Mouse (Mus musculus): ENCODE results near the gene Ptov1. TPM values are rescaled to one million over a fixed set of nuclear protein-coding genes. Genes with fewer than 3 reads are reported as not detected.
"Not testable (repeated sequence)": the region's sequence is repeated elsewhere in the genome, so short reads cannot be mapped to it uniquely, and the experiment has no call there.

Gene Ptov1
- total RNA-seq, 4 experiments from 2014 or later = 146 to 178 (median 160) TPM

DNA sequence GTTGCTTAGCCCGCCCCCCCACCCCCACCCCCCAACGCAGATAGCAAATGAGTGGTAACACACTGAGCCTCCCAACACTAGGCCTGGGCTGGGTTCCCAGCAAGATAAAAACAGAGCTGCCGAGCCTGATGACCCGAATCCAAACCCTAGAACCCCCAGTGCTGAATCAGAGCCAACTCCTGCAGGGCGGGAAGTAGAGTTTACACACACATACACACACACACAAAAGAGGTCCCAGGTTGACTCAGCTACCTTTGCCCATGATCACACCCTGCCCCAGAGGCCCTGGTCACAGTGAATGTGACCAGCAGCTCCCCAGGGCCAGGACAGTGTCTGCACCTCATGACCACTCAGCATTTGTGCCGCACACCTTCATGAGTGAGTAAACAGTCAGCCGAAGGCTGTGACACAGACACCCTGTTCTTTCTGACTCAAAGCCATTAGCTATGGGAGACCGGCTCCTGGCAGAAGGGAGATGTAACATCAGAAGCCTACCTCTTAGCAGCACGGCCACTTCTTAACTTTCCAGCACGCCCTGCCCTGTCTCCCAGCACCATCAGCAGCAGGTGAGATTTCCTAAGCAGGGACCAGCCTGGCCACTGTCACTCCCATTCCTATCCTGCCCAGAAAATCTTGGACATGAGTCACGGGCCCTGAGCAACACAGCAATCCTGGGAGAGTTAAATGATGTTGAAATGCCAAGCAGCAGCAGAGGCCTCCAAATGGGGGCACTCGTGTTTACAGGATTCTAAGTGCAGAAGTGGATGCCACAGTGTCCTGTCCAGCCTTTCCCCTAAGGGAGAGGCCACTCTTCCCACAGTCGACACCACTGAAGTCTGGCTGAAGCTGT, 18.9 kb upstream of the Ptov1 start:
- no peak for DNase-seq (ENCODE audit: low spot score in 2 of 2)

DNA sequence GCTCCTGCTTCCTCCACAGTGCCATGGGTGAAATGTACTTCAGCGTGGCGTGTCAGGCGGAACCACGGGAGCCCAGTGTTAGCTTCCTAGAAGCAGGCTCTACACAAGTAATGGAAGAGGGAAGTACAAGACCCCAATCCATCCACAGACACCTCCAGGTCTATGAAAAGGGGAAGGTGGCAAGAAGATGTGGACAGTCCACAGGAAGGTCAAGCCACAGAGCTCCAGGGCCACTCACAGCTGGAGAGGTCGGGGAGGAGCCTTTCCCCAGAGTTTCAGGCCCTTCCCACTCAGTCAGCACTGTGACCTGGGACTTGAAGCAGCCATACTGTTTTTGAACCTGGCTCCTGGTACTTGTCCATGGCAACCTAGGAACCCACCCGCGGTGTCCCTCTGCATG, 17.4 kb upstream of the Ptov1 start:
- DNase-seq (ENCODE audit: low spot score in 2 of 2) = no peak

DNA sequence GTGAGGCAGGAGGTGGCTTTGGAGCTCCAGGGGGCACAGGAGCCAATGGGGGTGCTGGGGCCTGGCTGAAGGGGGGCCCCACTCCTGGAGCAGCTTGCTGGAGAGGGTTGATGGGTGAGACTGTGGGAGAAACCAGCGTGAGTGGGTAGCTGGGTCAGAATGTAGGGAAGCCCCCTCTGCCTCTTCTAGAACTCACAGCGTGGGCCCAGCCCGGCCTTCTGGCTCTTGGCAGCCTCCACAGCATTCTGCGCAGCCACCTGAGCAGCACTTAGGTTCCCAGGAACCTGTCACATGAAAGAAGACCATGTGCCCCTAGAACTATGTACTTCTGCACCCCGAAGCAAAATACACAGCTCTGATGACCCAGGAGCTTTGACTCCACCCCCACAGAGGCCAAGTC, 15.0 kb upstream of the Ptov1 start:
- DNase-seq (ENCODE audit: low spot score in 2 of 2) = no peak

DNA sequence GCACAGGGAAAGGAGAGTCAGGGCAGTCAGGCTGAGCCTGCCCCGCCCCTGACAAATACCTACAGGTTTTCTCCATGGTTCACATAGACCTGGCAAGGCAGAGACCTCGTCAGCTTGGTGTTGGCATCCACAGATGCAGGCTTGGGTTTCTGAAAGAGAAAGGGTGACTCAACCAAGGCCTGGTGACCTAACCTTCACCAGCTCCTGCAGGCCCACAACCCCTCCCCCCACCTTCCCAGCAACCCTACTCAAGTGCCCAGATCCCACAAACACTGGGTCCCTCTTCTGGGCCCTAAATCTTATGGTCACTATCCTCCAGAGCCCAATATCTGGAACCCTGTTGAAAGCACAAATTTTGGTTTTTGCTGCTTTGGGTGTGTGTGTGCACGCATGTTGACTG, 13.4 kb upstream of the Ptov1 start:
- DNase-seq (ENCODE audit: low spot score in 2 of 2) = no peak

DNA sequence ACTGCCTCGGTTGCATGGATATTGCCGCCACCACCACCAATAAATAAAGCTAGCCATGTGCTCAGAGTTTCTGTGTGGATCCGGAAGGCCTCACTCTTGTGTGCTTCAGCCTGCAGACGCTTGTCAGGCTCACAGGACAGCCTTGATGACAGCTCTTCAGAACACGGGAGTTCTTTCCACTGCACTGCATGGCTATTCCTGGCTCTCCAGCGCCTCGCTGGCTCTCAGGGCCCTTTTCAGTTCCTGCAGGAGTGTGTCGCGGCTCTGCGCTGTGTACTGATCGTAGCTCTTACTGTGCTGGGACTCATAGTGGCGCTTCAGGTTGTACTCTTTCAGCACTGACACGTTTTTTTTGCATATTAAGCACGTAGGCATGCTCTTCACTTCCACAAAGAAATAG, 8.2 kb upstream of the Ptov1 start:
- DNase-seq (ENCODE audit: low spot score in 2 of 2) = no peak

DNA sequence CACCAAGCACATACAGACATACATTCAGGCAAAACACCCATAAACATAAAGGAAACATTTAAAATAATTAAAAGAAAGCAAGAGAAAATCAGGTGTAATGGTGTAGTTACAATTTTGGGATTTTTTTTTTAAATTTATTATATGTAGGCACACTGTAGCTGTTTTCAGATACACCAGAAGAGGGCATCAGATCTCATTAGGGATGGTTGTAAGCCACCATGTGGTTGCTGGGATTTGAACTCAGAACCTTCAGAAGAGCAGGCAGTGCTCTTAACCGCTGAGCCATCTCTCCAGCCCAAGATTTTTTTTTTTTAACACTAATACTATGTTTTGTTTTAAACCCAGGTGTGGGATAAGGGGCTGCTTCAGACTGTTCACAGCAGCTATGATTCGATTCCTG, 2.2 kb upstream of the Ptov1 start:
- not testable (repeated sequence) for DNase-seq (ENCODE audit: low spot score in 2 of 2)

DNA sequence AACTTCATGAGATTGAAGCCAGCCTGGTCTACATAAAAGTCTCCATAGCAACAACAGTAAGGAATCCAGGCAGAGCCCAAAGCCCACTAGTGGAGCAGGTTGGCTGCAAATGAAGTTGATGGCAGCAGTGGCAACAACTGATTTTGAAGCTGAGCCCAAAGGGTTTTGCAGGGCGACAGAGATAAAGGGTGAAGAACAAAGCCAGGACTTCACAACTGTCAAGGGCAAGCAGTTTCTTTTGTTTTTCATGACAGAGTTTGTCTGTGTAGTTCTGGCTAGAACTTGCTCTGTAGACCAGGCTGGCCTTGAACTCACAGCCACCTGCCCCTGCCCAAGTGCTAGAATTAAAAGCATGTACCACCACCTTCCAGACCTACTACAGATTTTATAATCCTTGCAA, 1.6 kb upstream of the Ptov1 start:
- no peak for DNase-seq (ENCODE audit: low spot score in 2 of 2)

DNA sequence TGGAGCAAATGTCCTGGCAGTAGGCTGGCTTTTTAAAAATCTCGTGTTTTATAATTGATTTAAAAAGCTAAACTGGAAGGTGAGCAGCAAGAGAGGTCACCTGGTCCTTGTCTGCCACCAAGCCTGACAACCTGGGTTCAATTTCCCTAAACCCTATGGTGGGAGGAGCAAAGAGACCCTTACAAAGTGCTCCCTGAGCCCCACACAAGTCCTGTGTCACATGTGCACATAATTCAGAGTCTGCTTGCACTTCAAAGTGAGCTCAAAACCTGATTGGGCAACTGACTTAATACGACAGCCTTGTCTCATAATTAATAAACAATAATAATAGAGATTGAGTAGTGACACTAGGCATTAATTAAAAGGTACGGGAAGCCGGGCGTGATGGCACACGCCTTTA, 1.0 kb upstream of the Ptov1 start:
- DNase-seq (ENCODE audit: low spot score in 2 of 2) = no peak

DNA sequence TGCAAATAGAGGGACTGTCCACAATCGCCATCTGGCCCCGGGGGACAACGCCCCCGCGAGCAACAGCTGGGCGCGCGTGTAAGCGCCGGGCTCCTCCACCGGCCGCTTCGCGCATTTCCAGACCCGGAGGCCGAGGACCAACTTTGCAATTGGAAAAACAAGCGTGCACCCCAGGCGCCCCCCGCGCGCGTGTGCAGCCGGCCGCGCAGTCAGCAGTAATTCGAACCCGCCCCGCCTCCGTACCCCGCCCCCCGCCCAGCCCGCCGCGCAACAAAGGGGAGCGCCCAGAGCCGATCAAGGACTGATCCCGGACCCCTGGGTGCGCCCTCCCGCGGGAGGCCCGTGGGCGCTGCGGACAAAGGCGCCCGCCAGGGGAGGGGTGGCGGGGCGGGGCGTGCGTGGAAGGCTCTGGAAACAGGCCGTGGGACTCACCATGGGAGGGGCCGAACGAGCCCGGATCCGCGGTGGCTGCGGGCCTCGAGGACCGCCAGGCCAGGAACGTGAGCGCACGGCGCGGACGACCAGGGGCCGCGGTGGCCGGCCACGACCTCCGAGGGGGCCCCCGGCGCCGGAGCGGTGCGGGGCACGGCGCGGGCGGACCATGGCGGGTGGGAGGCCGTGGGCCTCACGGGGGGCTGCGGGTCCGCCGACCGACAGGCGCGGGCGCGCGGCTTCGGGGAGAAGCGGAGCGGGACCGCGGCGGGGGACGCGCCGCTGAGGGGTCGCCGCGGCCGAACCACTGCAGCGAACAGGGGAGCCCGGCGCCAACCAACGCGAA, 480 bp downstream of the Ptov1 start:
- DNase-seq (ENCODE audit: low spot score in 2 of 2) = peak; percentile 58 to 68

DNA sequence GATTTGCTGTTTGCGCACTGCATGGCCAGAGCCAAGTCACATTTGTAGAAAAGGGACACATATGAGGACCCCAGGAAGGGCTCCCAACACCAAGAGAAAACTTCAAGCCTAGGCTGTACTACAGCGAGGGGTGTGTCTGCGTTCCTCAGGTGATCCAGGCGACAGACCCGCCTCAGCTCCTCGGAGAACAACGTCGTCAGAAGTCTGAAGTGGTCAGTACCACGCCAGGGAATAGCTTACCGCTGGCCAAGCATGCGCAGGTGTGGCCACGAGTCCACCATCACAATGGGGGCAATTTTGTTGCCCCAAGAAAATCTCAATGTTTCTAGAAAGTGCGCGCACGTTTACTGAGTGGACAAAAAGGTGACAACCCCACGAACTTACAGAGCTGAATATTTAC, 1.1 kb downstream of the Ptov1 start:
- DNase-seq (ENCODE audit: low spot score in 2 of 2) = no peak

DNA sequence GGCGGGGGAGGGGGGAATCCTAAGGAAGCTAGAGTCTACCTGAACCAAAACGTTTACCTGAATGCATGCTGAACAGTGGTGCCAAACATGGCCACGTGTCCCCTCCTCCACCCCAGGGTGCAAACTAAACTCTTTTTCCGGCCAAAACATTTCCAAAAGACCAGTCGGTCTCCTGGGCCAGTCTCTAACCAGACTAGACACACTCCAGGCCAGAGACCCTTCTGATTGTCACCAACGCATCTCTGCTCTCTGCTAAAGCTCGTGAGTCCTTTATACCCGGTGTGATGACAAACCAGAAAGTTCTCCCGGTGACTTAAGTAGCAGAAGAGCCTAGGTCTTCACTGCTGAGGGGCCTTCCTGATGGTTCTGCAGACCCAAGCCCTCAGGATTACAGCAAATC, 1.8 kb downstream of the Ptov1 start:
- DNase-seq (ENCODE audit: low spot score in 2 of 2) = no peak

DNA sequence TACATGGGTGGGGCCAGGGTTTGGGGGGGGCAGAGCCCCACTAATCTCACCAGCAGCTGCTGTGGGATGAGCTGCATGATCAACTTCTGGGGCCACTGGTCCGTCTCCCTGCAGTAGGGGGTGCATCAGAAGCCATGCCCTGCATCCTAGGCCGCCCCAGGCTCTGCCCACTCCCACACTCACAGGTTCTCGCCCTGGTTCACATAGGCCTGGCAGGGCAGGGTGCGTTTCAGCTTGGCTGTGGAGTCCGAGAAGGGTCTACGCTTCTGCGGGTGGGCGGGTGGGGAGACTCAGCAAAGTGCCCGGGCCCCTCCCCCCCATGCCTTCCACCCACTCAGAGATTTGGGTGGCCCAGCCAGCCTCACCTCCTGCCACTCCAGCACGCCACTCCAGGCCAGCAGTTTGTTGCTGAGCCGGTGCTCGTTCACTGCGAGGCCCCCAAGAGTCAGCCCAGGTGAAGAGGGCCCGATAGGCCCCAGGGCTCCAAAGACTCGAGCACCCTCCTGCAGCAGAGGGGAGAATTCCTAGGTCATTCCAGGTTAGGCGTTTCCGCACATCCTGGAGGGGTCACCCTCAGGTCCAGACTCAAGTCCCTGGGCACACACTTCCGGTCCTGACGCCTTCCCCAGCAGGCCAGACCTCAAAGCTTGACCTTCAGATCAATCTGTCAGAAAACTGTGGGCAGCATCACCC, 2.4 kb downstream of the Ptov1 start:
- no peak for DNase-seq (ENCODE audit: low spot score in 2 of 2)

DNA sequence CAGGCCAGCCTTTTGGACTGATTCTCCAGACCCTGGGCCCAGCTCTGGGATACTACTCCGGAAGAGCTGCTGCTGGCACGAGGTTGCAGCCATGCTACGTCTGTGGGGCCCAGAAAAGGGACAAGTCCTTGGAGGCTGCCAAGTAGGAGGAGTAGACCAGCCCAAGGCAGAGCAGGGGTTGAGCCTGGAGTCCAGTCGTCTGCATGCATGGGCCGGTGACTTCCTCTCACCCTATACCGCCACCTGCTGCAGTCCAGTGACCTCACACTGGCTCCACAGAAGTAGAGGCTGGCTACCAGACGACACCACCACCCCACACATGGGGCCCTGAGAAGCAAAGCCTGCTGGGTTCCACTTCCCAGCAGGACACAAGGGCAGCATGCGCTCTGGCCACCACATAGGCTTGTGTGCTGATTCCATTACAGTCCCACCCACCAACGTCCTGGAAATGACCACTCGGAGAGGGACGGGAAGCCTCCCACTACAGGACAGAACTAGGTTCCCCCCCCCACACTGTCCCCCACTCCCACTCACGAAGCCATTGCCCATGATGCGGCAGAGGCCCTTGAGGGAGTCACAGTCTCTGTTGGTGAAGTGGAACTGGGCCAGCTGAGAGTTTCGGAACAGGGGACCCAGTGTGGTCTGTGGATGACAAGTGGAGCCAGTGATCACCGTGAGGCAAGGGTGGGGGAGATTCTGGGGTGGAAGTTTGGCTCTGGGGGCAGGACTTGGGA, 3.1 kb downstream of the Ptov1 start:
- peak; percentile 43 to 61 for DNase-seq (ENCODE audit: low spot score in 2 of 2)

DNA sequence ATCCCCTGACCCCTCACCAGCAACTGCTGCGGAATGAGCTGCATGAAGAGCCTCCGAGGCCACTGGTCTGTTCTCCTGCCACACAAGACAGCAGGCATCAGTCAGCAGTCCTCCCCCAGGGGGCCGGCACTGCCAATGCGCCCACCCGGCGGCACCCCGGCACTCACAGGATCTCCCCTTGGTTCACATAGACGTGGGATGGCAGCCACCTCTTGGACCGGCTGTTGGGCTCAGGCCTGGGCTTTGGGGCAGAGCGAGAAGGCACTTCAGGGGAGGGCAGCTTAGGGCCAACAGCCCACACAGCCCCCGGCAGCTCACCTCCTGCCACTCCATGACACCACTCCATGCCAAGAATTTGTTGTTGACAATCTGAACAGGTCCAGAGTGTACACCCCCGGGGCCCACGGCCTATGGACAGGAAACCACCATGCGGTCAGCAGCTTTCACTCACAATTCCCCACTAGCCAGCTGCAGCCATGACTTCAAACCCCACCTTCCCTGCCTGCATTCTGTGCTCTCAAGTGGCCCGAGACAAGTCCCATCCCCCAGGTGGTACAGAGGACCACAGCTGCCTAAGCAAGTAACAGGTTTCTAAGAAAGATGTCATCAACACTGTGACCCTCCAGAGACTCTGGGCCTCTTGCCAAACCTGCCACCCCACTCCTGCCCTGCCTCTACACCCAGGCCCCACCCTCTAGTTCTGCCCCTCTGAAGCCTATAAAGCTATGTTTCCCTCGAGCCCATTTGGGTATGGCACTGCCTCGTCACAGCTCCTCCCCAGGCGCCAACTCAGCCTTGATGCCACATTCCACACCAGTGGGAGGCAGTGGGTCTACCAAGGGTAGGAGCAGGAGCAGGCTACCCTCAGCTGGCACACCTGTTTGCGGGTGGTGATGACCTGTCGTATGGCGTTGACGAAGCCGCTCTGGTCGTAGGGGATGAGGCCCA, 4.7 kb downstream of the Ptov1 start:
- DNase-seq (ENCODE audit: low spot score in 2 of 2) = no peak

DNA sequence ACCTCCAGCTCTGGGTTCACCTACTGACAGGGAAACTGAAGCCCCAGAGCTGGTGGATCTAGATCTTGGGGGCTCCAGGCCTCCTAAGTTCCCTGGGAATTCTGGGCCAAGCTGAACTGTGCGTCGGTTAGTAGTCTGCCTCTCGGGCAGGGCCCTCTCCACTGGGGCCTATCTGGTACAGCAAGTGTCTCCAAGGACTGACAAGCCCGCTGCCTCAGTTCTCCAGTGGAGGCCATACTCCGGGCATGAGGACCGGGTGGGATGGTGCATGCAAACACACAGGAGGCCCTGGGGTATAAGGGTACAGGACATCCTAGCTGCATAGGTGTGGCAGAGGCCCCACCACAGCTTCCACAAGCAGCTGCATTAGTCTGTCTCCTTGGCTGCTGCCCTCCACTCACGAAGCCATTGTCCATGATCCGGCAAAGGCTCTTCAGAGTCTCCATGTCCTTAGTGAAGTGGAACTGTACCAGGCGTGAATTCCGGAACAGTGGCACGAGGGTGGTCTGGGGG, 5.5 kb downstream of the Ptov1 start:
- DNase-seq (ENCODE audit: low spot score in 2 of 2) = no peak

DNA sequence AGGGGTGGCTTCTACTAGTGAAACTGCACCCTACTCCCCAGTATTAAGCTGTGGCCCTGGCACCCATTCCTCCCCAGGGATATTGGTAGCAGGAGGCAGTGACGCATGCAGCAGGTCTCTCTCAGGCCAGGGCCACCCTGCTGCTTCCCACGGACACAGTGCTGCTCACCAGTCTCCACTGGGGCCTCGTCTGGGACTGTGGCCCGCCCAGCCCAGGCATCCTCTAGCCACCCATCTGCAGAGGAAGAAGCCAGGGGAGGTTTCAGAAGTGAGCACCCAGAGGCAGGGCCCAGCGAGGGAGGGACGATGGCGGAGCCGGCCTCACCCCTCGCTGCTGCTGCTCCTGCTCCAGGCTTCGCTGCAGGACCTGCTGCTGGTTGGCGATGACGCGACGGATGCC, 6.4 kb downstream of the Ptov1 start:
- DNase-seq (ENCODE audit: low spot score in 2 of 2) = no peak

DNA sequence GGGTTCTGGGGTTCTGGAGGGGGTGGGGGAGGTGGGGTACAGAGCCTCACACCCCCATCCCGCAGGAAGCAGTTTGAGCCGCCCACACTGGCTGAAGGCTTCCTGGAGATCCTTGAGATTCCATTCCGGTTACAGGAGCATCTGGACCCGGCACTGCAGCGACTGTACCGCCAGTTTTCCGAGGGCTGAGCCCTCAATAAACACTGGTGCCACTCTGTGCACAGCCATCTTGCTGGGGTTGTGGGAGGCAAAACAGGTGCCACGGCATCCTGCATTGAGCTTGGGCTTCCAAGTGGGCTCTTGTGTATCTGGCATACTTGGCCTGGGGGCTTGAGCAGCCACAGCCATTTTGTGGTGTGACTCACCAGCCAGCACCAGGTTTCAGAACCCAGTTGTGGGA, 7.2 kb downstream of the Ptov1 start:
- DNase-seq (ENCODE audit: low spot score in 2 of 2) = no peak

DNA sequence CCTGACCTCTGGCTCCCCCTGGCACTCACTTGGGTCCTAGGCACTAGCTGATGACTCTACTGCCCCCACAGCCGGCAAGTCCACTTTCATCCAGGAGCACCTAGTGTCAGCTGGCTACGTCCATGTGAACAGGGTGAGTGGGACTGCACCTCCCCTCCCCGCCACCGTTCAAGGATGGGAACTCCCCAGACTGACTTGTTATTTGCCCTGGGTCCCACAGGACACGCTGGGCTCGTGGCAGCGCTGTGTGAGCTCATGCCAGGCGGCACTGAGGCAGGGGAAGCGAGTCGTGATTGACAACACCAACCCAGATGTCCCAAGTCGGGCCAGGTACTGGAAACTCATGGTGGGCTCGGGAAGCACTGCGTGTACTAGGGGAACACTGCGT, 8.2 kb downstream of the Ptov1 start:
- DNase-seq (ENCODE audit: low spot score in 2 of 2) = no peak

DNA sequence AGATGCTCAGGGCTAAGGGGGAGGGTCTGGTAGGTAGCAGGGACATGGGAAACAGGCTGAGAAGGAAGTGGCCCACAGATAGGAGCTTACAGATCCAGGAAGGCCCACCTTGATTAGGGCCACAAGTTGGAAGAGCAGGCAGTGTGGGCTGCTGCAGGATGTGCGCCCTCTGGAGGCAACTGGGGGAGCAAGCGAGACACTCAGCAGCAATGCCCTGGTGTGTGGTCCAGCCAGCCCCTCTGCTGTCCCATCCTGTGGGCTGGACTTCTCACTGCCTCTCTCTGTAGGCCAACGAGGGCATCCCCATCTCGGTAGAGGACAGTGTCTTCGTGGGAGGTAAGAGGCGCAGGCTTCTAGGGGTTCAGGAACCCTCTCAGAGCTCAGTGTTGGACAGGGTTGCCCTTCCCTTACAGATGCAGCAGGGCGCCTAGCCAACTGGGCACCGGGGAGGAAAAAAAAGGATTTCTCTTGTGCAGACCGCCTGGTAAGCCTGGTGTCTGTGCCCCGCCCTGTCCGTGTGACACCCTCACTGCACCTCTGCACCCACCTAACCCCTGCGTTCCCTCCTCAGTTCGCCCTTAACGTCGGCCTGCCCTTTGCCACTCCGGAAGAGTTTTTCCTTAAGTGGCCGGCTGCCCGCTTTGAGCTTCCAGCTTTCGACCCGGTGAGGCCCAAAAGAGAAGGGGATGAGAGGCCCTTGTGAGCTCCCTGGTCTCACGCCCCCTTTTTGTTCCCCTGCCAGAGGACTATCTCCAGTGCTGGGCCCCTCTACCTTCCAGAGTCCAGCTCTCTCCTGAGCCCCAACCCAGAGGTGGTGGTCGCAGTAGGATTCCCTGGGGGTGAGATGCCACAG, 8.8 kb downstream of the Ptov1 start:
- peak in 1 of 2 experiments; percentile 52 for DNase-seq (ENCODE audit: low spot score in 2 of 2)

All from gastrocnemius, adult 8-10 months (tissue).